Mouse (Mus musculus): ENCODE results near the gene Cpt1b.

Cpt1b gene

GRCm38 (mm10) chr15:89378831-89379401 lies 46.7 kb downstream of the Cpt1b start, which contains the start of gene Odf3b:
Odf3b (minus strand) TSS chr15:89379282.
- DNase-seq (ENCODE audit: low spot score), result no peak

GRCm38 (mm10) chr15:89377938-89378828 lies 47.5 kb downstream of the Cpt1b start:
- DNase-seq (ENCODE audit: low spot score), result no peak

GRCm38 (mm10) chr15:89377362-89377761 lies 48.3 kb downstream of the Cpt1b start:
- no peak for DNase-seq (ENCODE audit: low spot score)

- DNase-seq (ENCODE audit: low spot score), result no peak
Observed at GRCm38 (mm10) chr15:89376957-89377356, 48.7 kb downstream of the Cpt1b start, which contains the start of gene Tymp. Tymp (minus strand) TSS chr15:89377039.

GRCm38 (mm10) chr15:89376040-89376439 lies 49.6 kb downstream of the Cpt1b start:
- DNase-seq (ENCODE audit: low spot score), result no peak

GRCm38 (mm10) chr15:89374801-89375534 lies 50.7 kb downstream of the Cpt1b start:
- no peak for DNase-seq (ENCODE audit: low spot score)

- no peak for DNase-seq (ENCODE audit: low spot score)
Observed at GRCm38 (mm10) chr15:89374340-89374739, 51.3 kb downstream of the Cpt1b start.

- peak; percentile 86 for DNase-seq (ENCODE audit: low spot score)
Observed at GRCm38 (mm10) chr15:89373762-89374248, 51.9 kb downstream of the Cpt1b start, which contains the start of gene Sco2. Sco2 (minus strand) TSS chr15:89373846.

GRCm38 (mm10) chr15:89373027-89373761 lies 52.5 kb downstream of the Cpt1b start:
- DNase-seq (ENCODE audit: low spot score), result peak; percentile 81

GRCm38 (mm10) chr15:89372536-89372935 lies 53.1 kb downstream of the Cpt1b start:
- DNase-seq (ENCODE audit: low spot score), result no peak

- DNase-seq (ENCODE audit: low spot score), result no peak
Observed at GRCm38 (mm10) chr15:89372068-89372467, 53.6 kb downstream of the Cpt1b start.

All from c-Kit-positive CD71-positive TER-119-positive erythroid progenitor cells, embryonic 14.5 days (primary cell).